Mouse (Mus musculus): ENCODE results near the gene Tmem88.
"Not testable (repeated sequence)": the region's sequence is repeated elsewhere in the genome, so short reads cannot be mapped to it uniquely, and the experiment has no call there.

- not testable (repeated sequence) for TF ChIP-seq EP300, CTCF (IDR thresholded peaks at IDR 0.05; ENCODE audit: low read depth)
These were observed 2.8 kb downstream of the Tmem88 start, which contains the start of the genes Naa38 and Cyb5d1 for GRCm38 (mm10) chr11:69395235-69395633.
